Mouse (Mus musculus) left cerebral cortex, adult 9 months (tissue): Measurements from ENCODE around the gene Prdx3.
"Not testable (repeated sequence)": the region's sequence is repeated elsewhere in the genome, so short reads cannot be mapped to it uniquely, and the experiment has no call there.

ENCODE experiments used
- DNase-seq, 2 experiments: peaks; one replicate each; pipeline ENCODE4 v3.0.0; 2022; ENCODE audit warnings: low spot score in 2 of 2

Gene Prdx3

DNA sequence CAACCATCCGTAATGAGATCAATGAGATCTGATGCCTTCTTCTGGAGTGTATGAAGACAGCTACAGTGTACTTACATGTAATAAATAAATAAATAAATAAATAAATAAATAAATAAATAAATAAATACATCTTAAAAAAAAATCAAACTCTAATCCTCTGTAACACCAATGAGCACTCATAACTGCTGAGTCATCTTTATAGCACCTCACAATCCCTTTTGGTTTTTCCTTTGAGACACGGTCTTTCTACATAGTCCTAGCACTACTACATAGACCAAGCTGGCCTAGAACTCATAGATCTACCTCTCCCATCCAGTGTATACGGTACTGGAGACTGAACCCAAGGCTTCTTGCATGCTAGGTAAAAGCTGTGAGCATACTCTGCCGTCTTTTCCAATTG is 8.2 kb downstream of the Prdx3 start:
- DNase-seq = not testable (repeated sequence)

GRCm38 (mm10) chr19:60860868-60861700 is 13.3 kb downstream of the Prdx3 start, which contains the start of gene Sfxn4:
TSS of gene Sfxn4 (minus strand) at chr19:60861479.
- peak; percentile 81 to 95 for DNase-seq

- DNase-seq = no peak
Observed at GRCm38 (mm10) chr19:60845731-60846130, 28.6 kb downstream of the Prdx3 start.

DNA sequence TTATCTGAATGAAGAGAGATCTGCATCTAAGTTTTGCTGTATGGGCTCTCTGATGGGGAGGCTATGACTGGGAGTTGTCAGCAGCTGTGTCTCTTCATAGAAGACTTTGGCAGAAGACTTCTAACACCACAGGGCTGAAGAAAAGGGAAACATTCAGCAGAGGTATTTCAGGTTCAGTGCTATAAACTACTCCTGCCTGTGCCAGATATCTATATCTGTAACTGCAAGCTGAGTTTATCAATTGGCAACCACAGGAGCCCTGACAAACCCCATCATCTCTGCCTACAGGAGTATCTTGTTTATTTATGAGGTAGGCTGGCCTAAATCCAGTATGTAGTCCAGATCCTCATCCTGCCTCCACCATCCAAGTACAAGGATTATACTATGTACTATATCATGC is 31.0 kb downstream of the Prdx3 start:
- DNase-seq = no peak

- peak in 1 of 2 experiments; percentile 52 for DNase-seq
Observed at GRCm38 (mm10) chr19:60837747-60838146, 36.6 kb downstream of the Prdx3 start.

- DNase-seq = no peak
Observed at GRCm38 (mm10) chr19:60818677-60819076, 55.7 kb downstream of the Prdx3 start.
